Mouse (Mus musculus) fat pad, adult 2 months (tissue): ENCODE results near the gene Nras.

ENCODE experiments used
- DNase-seq: peaks from one replicate; pipeline ENCODE4 v3.0.0-alpha.2; 2011; ENCODE audit warnings: low read depth, low spot score; ENCODE audit errors: extremely low read depth

Nras gene

GRCm38 (mm10) chr3:103098662-103099061, 40.6 kb downstream of the Nras start:
- DNase-seq = no peak

- no peak for DNase-seq
Measured at GRCm38 (mm10) chr3:103099667-103100066, 41.6 kb downstream of the Nras start.

GRCm38 (mm10) chr3:103100735-103101134, 42.6 kb downstream of the Nras start:
- no peak for DNase-seq

GRCm38 (mm10) chr3:103101194-103101593, 43.1 kb downstream of the Nras start:
- no peak for DNase-seq

GRCm38 (mm10) chr3:103101909-103102308, 43.8 kb downstream of the Nras start:
- DNase-seq = no peak

GRCm38 (mm10) chr3:103102454-103103390, 44.6 kb downstream of the Nras start, which contains the start of gene Dennd2c:
Dennd2c (plus strand) TSS chr3:103102604.
- DNase-seq = no peak

- no peak for DNase-seq
Measured at GRCm38 (mm10) chr3:103107565-103108240, 49.6 kb downstream of the Nras start.

- no peak for DNase-seq
Measured at GRCm38 (mm10) chr3:103112216-103112615, 54.1 kb downstream of the Nras start.
